Mouse (Mus musculus): ENCODE results near the gene Prkaca. TPM values are rescaled to one million over a fixed set of nuclear protein-coding genes. Genes with fewer than 3 reads are reported as not detected.

Gene Prkaca
- total and polyA plus RNA-seq, 3 experiments = 14.0 to 27.3 (median 18.5) TPM

DNA sequence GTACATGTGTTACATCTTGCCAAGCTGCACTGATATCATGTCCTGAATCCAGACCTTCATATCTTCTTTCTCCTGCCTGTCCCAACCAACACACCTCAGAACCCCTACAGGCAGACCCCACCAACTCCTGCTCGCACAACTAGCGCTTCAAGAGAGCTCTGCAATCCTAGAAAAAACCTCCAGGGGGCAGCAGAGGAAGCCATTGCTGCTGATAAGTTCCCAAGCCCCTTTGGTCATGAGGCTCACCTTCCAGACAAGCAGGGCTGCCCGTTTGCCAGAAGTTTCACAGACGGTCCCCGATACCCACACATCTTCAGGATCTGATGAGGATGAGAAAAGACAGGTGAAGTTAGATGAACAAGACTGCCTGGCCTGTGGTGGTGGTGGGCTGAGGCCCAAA, 66.3 kb downstream of the Prkaca start:
- H3K27me3 ChIP-seq (replicated peaks) = peaks cover 4% of the 10 kb centered on the region
- peak; percentile 75 for DNase-seq (ENCODE audit: extremely low read depth)
- H3K79me2 ChIP-seq (replicated peaks; ENCODE audit: control insufficient read depth, extremely low read depth, insufficient read depth, poor library complexity, severe bottlenecking) = no peaks in the 10 kb centered on the region
- in situ Hi-C loops (cut with MboI; ENCODE audit: low pct_ligation_motif_present, low pct_unique_long_range_greater_than_20kb, low sequenced_read_pairs) = loop anchor here (5.0 to 25.0 kb wide), 2 partner anchors 133 to 298 kb away; no protein-coding TSS in a partner anchor
- no peak overlapping the region for H3K9ac ChIP-seq (ENCODE audit: insufficient read depth, low read depth)
- H3K36me3 ChIP-seq (replicated peaks in 1 of 2; ENCODE audit: control insufficient read depth in 1 of 2, insufficient read depth in 1 of 2, low read length in 1 of 2) = peaks cover 0 to 31% of the 10 kb centered on the region in 2 experiments
- dilution Hi-C loops (cut with MboI; ENCODE audit: extremely low pct_ligation_motif_present, extremely low pct_unique_long_range_greater_than_20kb, low sequenced_read_pairs) = no loop called here
- H3K9me3 ChIP-seq (replicated peaks; ENCODE audit: low read length) = no peaks in the 10 kb centered on the region
- TF ChIP-seq ETS1 (conservative IDR thresholded peaks at IDR 0.05; ENCODE audit: low read depth, low read length) (no peak), SMC3 (IDR thresholded peaks at IDR 0.05; ENCODE audit: low read depth, low read length) (peak; percentile 91), MAX (IDR thresholded peaks at IDR 0.05; ENCODE audit: low read length) (no peak), CHD2 (IDR thresholded peaks at IDR 0.05; ENCODE audit: low read length) (no peak), USF1 (IDR thresholded peaks at IDR 0.05; ENCODE audit: low read depth, low read length) (no peak), SIN3A (IDR thresholded peaks at IDR 0.05; ENCODE audit: low read length) (no peak), PAX5 (IDR thresholded peaks at IDR 0.05; ENCODE audit: low read length) (no peak), RAD21 (IDR thresholded peaks at IDR 0.05; ENCODE audit: low read depth, low read length) (peak; percentile 90), NRF1 (IDR thresholded peaks at IDR 0.05; ENCODE audit: low read depth, low read length) (no peak), POLR2A (IDR thresholded peaks at IDR 0.05; ENCODE audit: low read depth, low read length) (no peak), ZC3H11A (IDR thresholded peaks at IDR 0.05; ENCODE audit: low read depth, low read length) (peak; percentile 57), GABPA (IDR thresholded peaks at IDR 0.05; ENCODE audit: insufficient replicate concordance, low read depth, low read length) (no peak), JUND (conservative IDR thresholded peaks at IDR 0.05; ENCODE audit: low read depth, low read length) (no peak), CTCF (conservative IDR thresholded peaks at IDR 0.05 in 1 of 2, IDR thresholded peaks at IDR 0.05 in 1 of 2; ENCODE audit: low read depth in 2 of 2, low read length in 2 of 2) (peak; percentile 73 to 93), EP300 (IDR thresholded peaks at IDR 0.05; ENCODE audit: low read length) (no peak)
- H3K4me3 ChIP-seq (replicated peaks in 1 of 3; ENCODE audit: low read depth in 2 of 3, low read length in 2 of 3, poor library complexity in 1 of 3) = no peak overlapping the region
- peaks cover 6 to 20% of the 10 kb centered on the region in 2 experiments for H3K4me1 ChIP-seq (ENCODE audit: control insufficient read depth in 1 of 2, insufficient read depth in 2 of 2)
- H3K4me2 ChIP-seq (ENCODE audit: insufficient read depth, low read depth, poor library complexity, severe bottlenecking) = no peak overlapping the region
- no peak overlapping the region for H3K27ac ChIP-seq (ENCODE audit: insufficient read depth, low read depth)

DNA sequence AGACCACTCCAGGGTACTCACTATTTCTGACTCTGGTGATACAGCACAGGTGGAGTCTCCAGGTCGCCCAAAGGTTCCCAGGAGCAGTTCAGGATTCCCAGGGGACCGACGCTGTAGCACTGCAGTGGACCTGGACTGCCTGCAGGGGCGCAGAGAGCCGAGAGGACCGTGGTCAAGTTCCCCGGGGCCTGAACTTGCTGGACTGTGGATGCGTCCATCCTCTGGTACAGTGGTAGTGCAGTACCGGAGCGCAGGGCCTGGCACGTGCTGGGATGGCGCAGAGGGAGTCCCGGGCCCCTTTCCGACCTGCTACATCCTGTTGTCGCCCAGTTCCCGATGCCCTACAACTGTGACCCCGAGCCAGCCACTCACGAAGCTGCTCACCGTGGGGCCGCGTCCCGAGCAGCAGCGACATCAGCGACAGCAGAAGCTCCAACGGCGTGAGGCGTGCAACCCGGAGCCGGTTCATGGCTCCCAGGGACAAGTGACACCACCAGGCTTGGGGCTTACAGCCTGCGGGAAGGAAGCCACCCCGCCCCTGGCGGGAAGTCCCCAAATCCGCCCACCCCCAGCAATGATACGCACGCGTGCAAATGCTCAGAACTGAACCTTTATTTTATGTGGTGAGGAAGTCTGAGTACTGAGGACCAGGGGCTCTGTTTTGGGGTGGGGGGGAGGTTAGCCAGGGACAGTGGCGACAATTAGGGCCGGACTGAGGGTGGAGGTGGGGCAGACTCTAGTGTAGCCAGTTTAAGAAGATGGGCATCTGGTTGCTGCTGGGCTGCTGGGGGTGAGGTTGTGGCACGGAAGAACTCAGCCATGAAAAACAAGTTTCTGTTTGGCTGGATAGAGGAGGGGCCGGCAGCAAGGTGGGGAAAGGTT, 69.5 kb downstream of the Prkaca start, which contains the start of gene Il27ra:
Gene Il27ra, minus strand, starts transcription at position 524 of the 882 bp plus-strand sequence.
- dilution Hi-C loops (cut with MboI; ENCODE audit: extremely low pct_ligation_motif_present, extremely low pct_unique_long_range_greater_than_20kb, low sequenced_read_pairs) = no loop called here
- peaks cover 3% of the 10 kb centered on the region for H3K9me3 ChIP-seq (replicated peaks; ENCODE audit: low read length)

More for the DNA sequence above, 69.5 kb downstream of the Prkaca start, which contains the start of gene Il27ra:
- peaks cover 6 to 20% of the 10 kb centered on the region in 2 experiments for H3K4me1 ChIP-seq (ENCODE audit: control insufficient read depth in 1 of 2, insufficient read depth in 2 of 2)
- no peak within 1 kb of the TSS for H3K27ac ChIP-seq (ENCODE audit: insufficient read depth, low read depth)
- peaks cover 9% of the 10 kb centered on the region for H3K27me3 ChIP-seq (replicated peaks)
- in situ Hi-C loops (cut with MboI; ENCODE audit: low pct_ligation_motif_present, low pct_unique_long_range_greater_than_20kb, low sequenced_read_pairs) = loop anchor here (25.0 kb wide), 1 partner anchor 295 kb away; no protein-coding TSS in a partner anchor
- TF ChIP-seq RAD21 (IDR thresholded peaks at IDR 0.05; ENCODE audit: low read depth, low read length) (peak; percentile 51), ELF1 (IDR thresholded peaks at IDR 0.05; ENCODE audit: low read depth, low read length) (no peak), IRF4 (IDR thresholded peaks at IDR 0.05; ENCODE audit: low read depth, low read length) (peak; percentile 24; the same call in 1 of the 2 replicates), SIN3A (IDR thresholded peaks at IDR 0.05; ENCODE audit: low read length) (peak; percentile 50; the same call in 1 of the 2 replicates), BHLHE40 (IDR thresholded peaks at IDR 0.05; ENCODE audit: low read depth, low read length) (peak; percentile 66), CTCF (conservative IDR thresholded peaks at IDR 0.05 in 1 of 2, IDR thresholded peaks at IDR 0.05 in 1 of 2; ENCODE audit: low read depth in 2 of 2, low read length in 2 of 2) (peak; percentile 53 to 78), EP300 (IDR thresholded peaks at IDR 0.05; ENCODE audit: low read length) (no peak), MAFK (IDR thresholded peaks at IDR 0.05; ENCODE audit: insufficient replicate concordance, low read length) (no peak), KAT2A (IDR thresholded peaks at IDR 0.05; ENCODE audit: insufficient replicate concordance, low read length) (peak; percentile 72; the same call in 1 of the 2 replicates), MXI1 (IDR thresholded peaks at IDR 0.05; ENCODE audit: low read depth, low read length) (peak; percentile 54; the same call in 1 of the 2 replicates), MAZ (IDR thresholded peaks at IDR 0.05; ENCODE audit: low read depth, low read length) (0 out of 2 replicates have a peak, but pooled peaks have one; percentile 14), POLR2A (IDR thresholded peaks at IDR 0.05; ENCODE audit: low read depth, low read length) (no peak; the same call in 1 of the 2 replicates), ETS1 (conservative IDR thresholded peaks at IDR 0.05; ENCODE audit: low read depth, low read length) (no peak), NRF1 (IDR thresholded peaks at IDR 0.05; ENCODE audit: low read depth, low read length) (peak; percentile 45), USF1 (IDR thresholded peaks at IDR 0.05; ENCODE audit: low read depth, low read length) (no peak), ZC3H11A (IDR thresholded peaks at IDR 0.05; ENCODE audit: low read depth, low read length) (no peak), JUND (conservative IDR thresholded peaks at IDR 0.05; ENCODE audit: low read depth, low read length) (no peak), SMC3 (IDR thresholded peaks at IDR 0.05; ENCODE audit: low read depth, low read length) (peak; percentile 36)
- H3K9ac ChIP-seq (ENCODE audit: insufficient read depth, low read depth) = peak within 1 kb of the TSS; percentile 59
- H3K79me2 ChIP-seq (replicated peaks; ENCODE audit: control insufficient read depth, extremely low read depth, insufficient read depth, poor library complexity, severe bottlenecking) = no peaks in the 10 kb centered on the region
- DNase-seq (ENCODE audit: extremely low read depth) = peak; percentile 58
- peak within 1 kb of the TSS; percentile 44 to 66 (median 66) for H3K4me3 ChIP-seq (replicated peaks in 1 of 3; ENCODE audit: low read depth in 2 of 3, low read length in 2 of 3, poor library complexity in 1 of 3)
- peaks cover 0 to 20% of the 10 kb centered on the region in 2 experiments for H3K36me3 ChIP-seq (replicated peaks in 1 of 2; ENCODE audit: control insufficient read depth in 1 of 2, insufficient read depth in 1 of 2, low read length in 1 of 2)
- H3K4me2 ChIP-seq (ENCODE audit: insufficient read depth, low read depth, poor library complexity, severe bottlenecking) = peak within 1 kb of the TSS; percentile 79
